Mouse (Mus musculus) adrenal gland, postnatal 14 days (tissue): ENCODE results near the gene Hmgcs2. TPM values are rescaled to one million over a fixed set of nuclear protein-coding genes. Genes with fewer than 3 reads are reported as not detected.

Source experiments
- DNase-seq: peaks from one replicate; pipeline ENCODE4 v3.0.0; 2021; ENCODE audit warnings: mixed read lengths
- total RNA-seq: library from RNA; stranded (reverse); gene quantifications from 2 replicates; pipeline ENCODE4 v1.2.3, GENCODE M21; 2021

Hmgcs2 gene
- total RNA-seq, 1 experiment from 2014 or later = 171 TPM

GRCm38 (mm10) chr3:98279682-98280081, 553 bp upstream of the Hmgcs2 start:
- DNase-seq = no peak

- DNase-seq = peak; percentile 75
These were observed 871 bp downstream of the Hmgcs2 start for GRCm38 (mm10) chr3:98280933-98281678.

GRCm38 (mm10) chr3:98282422-98282821, 2.2 kb downstream of the Hmgcs2 start:
- DNase-seq = no peak

- no peak for DNase-seq
These were observed 3.0 kb downstream of the Hmgcs2 start for GRCm38 (mm10) chr3:98283205-98283604.

GRCm38 (mm10) chr3:98291044-98291443, 10.8 kb downstream of the Hmgcs2 start:
- DNase-seq = no peak

GRCm38 (mm10) chr3:98295965-98296364, 15.7 kb downstream of the Hmgcs2 start:
- DNase-seq = no peak

- DNase-seq = no peak
These were observed 19.3 kb downstream of the Hmgcs2 start for GRCm38 (mm10) chr3:98299391-98300100.

GRCm38 (mm10) chr3:98300266-98300665, 20.0 kb downstream of the Hmgcs2 start:
- DNase-seq = no peak

GRCm38 (mm10) chr3:98301761-98302160, 21.5 kb downstream of the Hmgcs2 start:
- no peak for DNase-seq

- no peak for DNase-seq
These were observed 28.4 kb downstream of the Hmgcs2 start for GRCm38 (mm10) chr3:98308606-98309005.

GRCm38 (mm10) chr3:98310456-98310855, 30.2 kb downstream of the Hmgcs2 start:
- DNase-seq = no peak

GRCm38 (mm10) chr3:98312867-98313266, 32.6 kb downstream of the Hmgcs2 start:
- peak; percentile 66 for DNase-seq

- DNase-seq = no peak
These were observed 33.3 kb downstream of the Hmgcs2 start for GRCm38 (mm10) chr3:98313294-98314155.

GRCm38 (mm10) chr3:98315181-98315580, 34.9 kb downstream of the Hmgcs2 start:
- DNase-seq = no peak

GRCm38 (mm10) chr3:98317143-98317542, 36.9 kb downstream of the Hmgcs2 start:
- no peak for DNase-seq

GRCm38 (mm10) chr3:98319190-98319589, 39.0 kb downstream of the Hmgcs2 start:
- DNase-seq = no peak

- no peak for DNase-seq
These were observed 42.0 kb downstream of the Hmgcs2 start for GRCm38 (mm10) chr3:98322209-98322608.

GRCm38 (mm10) chr3:98324235-98324634, 44.0 kb downstream of the Hmgcs2 start:
- DNase-seq = no peak

- no peak for DNase-seq
These were observed 53.8 kb downstream of the Hmgcs2 start for GRCm38 (mm10) chr3:98334010-98334409.

GRCm38 (mm10) chr3:98335331-98335730, 55.1 kb downstream of the Hmgcs2 start:
- no peak for DNase-seq

GRCm38 (mm10) chr3:98335886-98336285, 55.7 kb downstream of the Hmgcs2 start:
- no peak for DNase-seq
